Mouse (Mus musculus): ENCODE measurements at regions not wholly inside any gene's neighbourhood (a gene's known extent, or its start where the extent isn't known, plus 50 kb on each side); places are given as distances from the start of the nearest gene placed in this dataset.

DNA sequence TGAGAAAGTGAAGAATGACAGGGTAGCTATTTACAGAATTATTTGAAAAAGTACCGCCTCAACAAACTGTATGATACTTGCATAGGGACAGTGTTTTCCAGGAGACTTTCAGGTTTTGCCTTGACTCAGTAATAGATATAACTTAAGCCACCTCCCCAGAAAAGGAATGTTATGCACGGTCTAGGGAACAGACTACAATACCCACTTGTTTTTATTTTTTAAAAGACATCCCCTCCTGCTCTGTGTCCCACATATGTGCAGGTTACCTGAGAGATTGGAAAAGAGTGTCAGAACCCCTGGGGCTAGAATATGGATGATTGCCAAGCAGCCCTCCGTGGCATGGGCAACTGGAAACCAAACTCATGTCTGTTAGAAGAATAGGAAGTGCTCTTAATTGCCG, 137.2 kb upstream of the Hmgn3 start:
- Histone ChIP-seq H3K9ac (ENCODE audit: low read length) (no peak overlapping the region), H3K36me3 (ENCODE audit: control insufficient read depth, insufficient read depth, low read length) (no peaks in the 10 kb centered on the region), H3K4me1 (replicated peaks; ENCODE audit: control insufficient read depth, insufficient read depth) (no peaks in the 10 kb centered on the region), H3K27ac (replicated peaks) (no peak overlapping the region), H3K27me3 (ENCODE audit: control insufficient read depth, insufficient read depth, low read length) (no peaks in the 10 kb centered on the region), H3K4me2 (replicated peaks; ENCODE audit: low read depth) (no peak overlapping the region), H3K9me3 (ENCODE audit: control insufficient read depth, low read length) (no peaks in the 10 kb centered on the region), H3K4me3 (ENCODE audit: low read depth, low read length) (no peak overlapping the region)
- ATAC-seq (ENCODE audit: low FRiP score, low TSS enrichment): no peak
- no peak for DNase-seq (ENCODE audit: low spot score)
- 49% methylated on average over 4 of the region's 4 CpGs for WGBS
- TF ChIP-seq CTCF (IDR thresholded peaks at IDR 0.05; ENCODE audit: low read depth) (no peak), EP300 (optimal IDR thresholded peaks at IDR 0.05) (no peak)

DNA sequence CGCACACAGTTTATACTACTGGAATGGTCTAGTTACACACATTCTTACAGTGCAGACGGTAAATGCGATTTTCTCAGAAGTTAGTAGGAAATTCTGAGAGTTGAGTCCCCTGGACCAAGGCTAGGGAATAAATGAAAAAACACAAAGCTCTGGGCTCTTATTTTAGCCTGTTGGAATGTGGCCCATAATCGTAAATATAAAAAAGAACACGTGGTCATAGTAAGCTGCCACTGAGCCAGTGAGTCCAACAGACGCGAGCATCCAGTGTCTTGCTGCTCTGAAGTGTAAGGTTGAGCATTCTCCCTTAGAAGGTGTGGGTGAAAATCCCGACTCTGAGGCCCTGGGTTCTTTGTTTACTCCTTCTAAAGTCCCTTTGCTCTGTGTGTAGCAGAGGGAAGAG, 136.8 kb upstream of the Hmgn3 start:
- H3K9me3 ChIP-seq (ENCODE audit: control insufficient read depth, low read length): no peaks in the 10 kb centered on the region
- no peaks in the 10 kb centered on the region for H3K4me1 ChIP-seq (replicated peaks; ENCODE audit: control insufficient read depth, insufficient read depth)
- DNase-seq (ENCODE audit: low spot score) (no peak), ATAC-seq (ENCODE audit: low FRiP score, low TSS enrichment) (no peak)
- H3K4me2 ChIP-seq (replicated peaks; ENCODE audit: low read depth): no peak overlapping the region
- H3K27me3 ChIP-seq (ENCODE audit: control insufficient read depth, insufficient read depth, low read length): no peaks in the 10 kb centered on the region
- TF ChIP-seq CTCF (IDR thresholded peaks at IDR 0.05; ENCODE audit: low read depth): no peak
- no peak for TF ChIP-seq EP300 (optimal IDR thresholded peaks at IDR 0.05)
- H3K9ac ChIP-seq (ENCODE audit: low read length): no peak overlapping the region
- 45% methylated on average over 8 of the region's 8 CpGs for WGBS
- H3K27ac ChIP-seq (replicated peaks): no peak overlapping the region
- no peaks in the 10 kb centered on the region for H3K36me3 ChIP-seq (ENCODE audit: control insufficient read depth, insufficient read depth, low read length)
- no peak overlapping the region for H3K4me3 ChIP-seq (ENCODE audit: low read depth, low read length)

DNA sequence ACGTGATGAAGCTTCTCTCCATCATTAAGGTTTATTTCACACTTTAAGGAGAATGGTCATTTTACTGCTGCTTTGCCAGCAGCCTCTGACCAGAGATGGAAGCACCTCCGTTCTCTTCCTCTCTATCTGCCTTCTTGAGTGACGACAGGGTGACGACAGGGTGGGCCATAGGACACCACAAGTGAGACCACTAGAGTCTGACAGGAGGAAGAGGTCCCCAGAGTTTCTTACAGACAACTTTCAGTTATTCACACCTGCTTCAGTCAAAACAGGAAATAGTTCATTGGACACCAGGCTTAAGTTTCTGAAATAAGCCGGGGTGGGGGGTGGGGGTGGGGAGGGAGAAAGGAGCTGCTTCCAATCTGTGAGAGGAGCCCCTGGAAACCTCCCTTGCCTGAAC, 131.3 kb upstream of the Hmgn3 start:
- no peak overlapping the region for H3K27ac ChIP-seq (replicated peaks)
- WGBS: 68% methylated on average over 5 of the region's 5 CpGs
- TF ChIP-seq CTCF (IDR thresholded peaks at IDR 0.05; ENCODE audit: low read depth) (no peak), EP300 (optimal IDR thresholded peaks at IDR 0.05) (no peak)
- no peaks in the 10 kb centered on the region for H3K36me3 ChIP-seq (ENCODE audit: control insufficient read depth, insufficient read depth, low read length)
- no peak overlapping the region for H3K4me3 ChIP-seq (ENCODE audit: low read depth, low read length)
- no peak overlapping the region for H3K9ac ChIP-seq (ENCODE audit: low read length)
- ATAC-seq (ENCODE audit: low FRiP score, low TSS enrichment) (no peak), DNase-seq (ENCODE audit: low spot score) (no peak)
- no peaks in the 10 kb centered on the region for H3K9me3 ChIP-seq (ENCODE audit: control insufficient read depth, low read length)
- H3K4me1 ChIP-seq (replicated peaks; ENCODE audit: control insufficient read depth, insufficient read depth): no peaks in the 10 kb centered on the region
- H3K4me2 ChIP-seq (replicated peaks; ENCODE audit: low read depth): no peak overlapping the region
- H3K27me3 ChIP-seq (ENCODE audit: control insufficient read depth, insufficient read depth, low read length): no peaks in the 10 kb centered on the region

DNA sequence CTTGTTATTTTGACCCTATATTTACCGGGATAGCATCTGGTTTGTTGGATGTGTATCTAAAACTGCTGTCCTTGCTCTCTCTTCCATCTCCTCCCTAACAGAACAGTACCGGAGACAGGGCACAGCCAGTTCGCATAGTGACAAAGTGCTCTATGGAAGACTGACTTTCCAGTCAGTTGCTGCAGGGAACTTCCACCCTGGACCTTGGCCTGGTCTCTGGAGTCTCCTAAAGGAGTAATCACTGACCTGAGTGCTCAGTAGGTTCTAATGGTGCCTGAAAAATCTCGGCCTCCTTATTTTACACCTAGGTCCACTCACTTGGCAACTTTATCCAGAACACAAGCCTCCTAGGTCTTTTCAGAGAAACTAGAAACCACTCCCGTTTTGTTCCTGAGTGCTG, 130.9 kb upstream of the Hmgn3 start:
- no peak for TF ChIP-seq CTCF (IDR thresholded peaks at IDR 0.05; ENCODE audit: low read depth)
- no peak for TF ChIP-seq EP300 (optimal IDR thresholded peaks at IDR 0.05)
- no peak overlapping the region for H3K9ac ChIP-seq (ENCODE audit: low read length)
- no peak overlapping the region for H3K27ac ChIP-seq (replicated peaks)
- no peaks in the 10 kb centered on the region for H3K9me3 ChIP-seq (ENCODE audit: control insufficient read depth, low read length)
- H3K4me2 ChIP-seq (replicated peaks; ENCODE audit: low read depth): no peak overlapping the region
- H3K4me3 ChIP-seq (ENCODE audit: low read depth, low read length): no peak overlapping the region
- DNase-seq (ENCODE audit: low spot score): no peak
- no peaks in the 10 kb centered on the region for H3K4me1 ChIP-seq (replicated peaks; ENCODE audit: control insufficient read depth, insufficient read depth)
- H3K27me3 ChIP-seq (ENCODE audit: control insufficient read depth, insufficient read depth, low read length): no peaks in the 10 kb centered on the region
- WGBS: 84% methylated on average over 5 of the region's 5 CpGs
- ATAC-seq (ENCODE audit: low FRiP score, low TSS enrichment): no peak
- no peaks in the 10 kb centered on the region for H3K36me3 ChIP-seq (ENCODE audit: control insufficient read depth, insufficient read depth, low read length)

DNA sequence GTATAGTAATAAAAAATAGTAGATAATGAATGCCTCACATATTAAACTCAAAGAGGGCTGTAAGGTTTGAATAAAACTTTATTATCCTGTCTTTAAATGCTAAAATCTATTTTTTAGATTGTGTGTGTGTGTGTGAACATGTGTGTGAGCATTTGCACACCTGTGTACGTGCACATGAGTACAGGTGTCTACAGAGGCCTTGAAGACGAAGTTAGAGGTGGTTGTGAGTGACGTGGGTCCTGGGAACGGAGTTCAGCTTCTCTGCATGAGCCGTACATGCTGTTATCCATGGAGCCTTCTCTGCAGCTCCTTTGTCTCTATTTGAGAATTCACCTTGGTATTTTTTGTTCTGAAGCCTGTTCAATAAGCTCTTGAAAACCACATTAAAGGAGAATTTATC, 129.8 kb upstream of the Hmgn3 start:
- Histone ChIP-seq H3K9me3 (ENCODE audit: control insufficient read depth, low read length) (no peaks in the 10 kb centered on the region), H3K4me1 (replicated peaks; ENCODE audit: control insufficient read depth, insufficient read depth) (no peaks in the 10 kb centered on the region), H3K27me3 (ENCODE audit: control insufficient read depth, insufficient read depth, low read length) (no peaks in the 10 kb centered on the region), H3K4me2 (replicated peaks; ENCODE audit: low read depth) (no peak overlapping the region), H3K27ac (replicated peaks) (no peak overlapping the region), H3K36me3 (ENCODE audit: control insufficient read depth, insufficient read depth, low read length) (no peaks in the 10 kb centered on the region), H3K4me3 (ENCODE audit: low read depth, low read length) (no peak overlapping the region), H3K9ac (ENCODE audit: low read length) (no peak overlapping the region)
- DNase-seq (ENCODE audit: low spot score) (no peak), ATAC-seq (ENCODE audit: low FRiP score, low TSS enrichment) (no peak)
- 89% methylated on average over 5 of the region's 5 CpGs for WGBS
- TF ChIP-seq CTCF (IDR thresholded peaks at IDR 0.05; ENCODE audit: low read depth) (no peak), EP300 (optimal IDR thresholded peaks at IDR 0.05) (no peak)

DNA sequence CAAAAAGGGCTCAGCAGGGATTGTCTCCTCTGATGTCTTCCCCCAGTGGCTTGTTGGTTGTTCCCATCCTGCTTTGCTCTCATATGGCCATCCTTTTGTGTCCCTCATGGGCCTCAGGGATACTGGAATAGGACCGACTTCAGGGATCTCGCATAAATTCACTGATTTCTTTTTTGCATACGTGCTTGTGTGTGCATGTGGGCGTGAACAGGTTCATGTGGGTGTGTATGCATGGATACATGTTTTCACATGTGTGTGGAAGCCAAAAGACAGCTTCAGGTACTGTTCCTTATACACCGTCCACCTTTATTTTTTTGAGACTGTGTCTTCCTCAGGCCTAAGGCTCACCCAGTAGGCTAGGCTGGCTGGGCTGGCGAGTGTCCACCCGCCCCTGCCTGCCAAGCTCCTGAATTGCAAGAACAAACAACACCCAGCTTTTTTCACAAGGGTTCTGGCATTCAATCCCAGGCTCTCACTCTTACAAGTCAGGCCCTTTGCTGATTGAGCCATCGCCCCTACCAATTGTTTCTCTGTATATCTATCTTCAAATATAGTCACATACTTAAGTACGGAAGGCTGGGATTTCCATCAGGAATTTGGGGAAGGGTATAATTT, 127.0 kb upstream of the Hmgn3 start:
- no peak for TF ChIP-seq EP300 (optimal IDR thresholded peaks at IDR 0.05)
- TF ChIP-seq CTCF (IDR thresholded peaks at IDR 0.05; ENCODE audit: low read depth): no peak
- Histone ChIP-seq H3K27me3 (ENCODE audit: control insufficient read depth, insufficient read depth, low read length) (no peaks in the 10 kb centered on the region), H3K4me2 (replicated peaks; ENCODE audit: low read depth) (no peak overlapping the region), H3K36me3 (ENCODE audit: control insufficient read depth, insufficient read depth, low read length) (no peaks in the 10 kb centered on the region), H3K4me3 (ENCODE audit: low read depth, low read length) (no peak overlapping the region), H3K9ac (ENCODE audit: low read length) (no peak overlapping the region), H3K4me1 (replicated peaks; ENCODE audit: control insufficient read depth, insufficient read depth) (no peaks in the 10 kb centered on the region), H3K27ac (replicated peaks) (no peak overlapping the region), H3K9me3 (ENCODE audit: control insufficient read depth, low read length) (no peaks in the 10 kb centered on the region)
- no peak for ATAC-seq (ENCODE audit: low FRiP score, low TSS enrichment)
- WGBS: 72% methylated on average over 9 of the region's 9 CpGs
- no peak for DNase-seq (ENCODE audit: low spot score)

Data from stomach, postnatal 0 days (tissue).